ENCODE assay signal across 18 mouse cellular contexts in genomic region chr12:69831239-69831910, GRCm38 (mm10). TPM values are rescaled to one million over a fixed set of nuclear protein-coding genes. Genes with fewer than 3 reads are reported as not detected.
"Had no signal": no experiment of that assay in that cellular context is flagged by ENCODE, and none has a peak within 500 bp of the region (broad histone marks: within the 10 kb centered on the region; RNA-seq: fewer than 3 reads in every experiment).

No protein-coding gene starts in this region.

- H3K27ac ChIP-seq: lung, embryonic 15.5 days; macrophage; midbrain, embryonic 13.5 days; midbrain, embryonic 15.5 days; neural tube, embryonic 12.5 days; stomach, embryonic 15.5 days; stomach, postnatal 0 days had no signal

- DNase-seq: lung, adult 2 months; lung, postnatal 14 days; lung, postnatal 36 days; right cerebral cortex, postnatal 14 days; thymus, adult 2 months; thymus, postnatal 25 days; thymus, postnatal 4 days had no signal

- ATAC-seq: lung, postnatal 0 days; midbrain, embryonic 13.5 days; midbrain, embryonic 15.5 days had no signal

- H3K27me3 ChIP-seq: lung, embryonic 15.5 days; megakaryocyte, embryonic 14.5 days; midbrain, embryonic 13.5 days; midbrain, embryonic 15.5 days; neural tube, embryonic 12.5 days; stomach, embryonic 15.5 days had no signal

- H3K4me2 ChIP-seq: lung, embryonic 15.5 days; midbrain, embryonic 11.5 days; midbrain, embryonic 13.5 days; midbrain, embryonic 15.5 days; neural tube, embryonic 12.5 days; stomach, embryonic 15.5 days had no signal

- H3K4me3 ChIP-seq: lung, embryonic 15.5 days; megakaryocyte, embryonic 14.5 days; midbrain, embryonic 13.5 days; midbrain, embryonic 15.5 days; neural tube, embryonic 12.5 days; stomach, embryonic 15.5 days had no signal

- H3K9ac ChIP-seq: lung, embryonic 15.5 days; midbrain, embryonic 13.5 days; midbrain, embryonic 15.5 days; neural tube, embryonic 12.5 days; stomach, embryonic 15.5 days had no signal

- H3K9me3 ChIP-seq: lung, embryonic 15.5 days; megakaryocyte, embryonic 14.5 days; midbrain, embryonic 13.5 days; midbrain, embryonic 15.5 days; neural tube, embryonic 12.5 days; stomach, embryonic 15.5 days had no signal

- H3K4me1 ChIP-seq: lung, embryonic 15.5 days; megakaryocyte, embryonic 14.5 days; midbrain, embryonic 15.5 days; neural tube, embryonic 12.5 days; stomach, embryonic 15.5 days had no signal

RNA-seq across cellular contexts. Expression of gene Cdkl1, which starts 40.3 kb away (rescaled TPM):
- total RNA-seq: megakaryocyte progenitor cell, adult 5-6 weeks had no signal
- polyA plus RNA-seq: macrophage had no signal
